Mouse (Mus musculus): ENCODE measurements around the gene Anxa11. TPM values are rescaled to one million over a fixed set of nuclear protein-coding genes. Genes with fewer than 3 reads are reported as not detected.
A peak's percentile ranks its signal among the peaks of the same experiment; 100 is the strongest.
"Not testable (repeated sequence)": the region's sequence is repeated elsewhere in the genome, so short reads cannot be mapped to it uniquely, and the experiment has no call there.

Gene Anxa11
- polyA plus RNA-seq, 1 experiment: 59.2 TPM

GRCm38 (mm10) chr14:25868706-25869105, 26.8 kb downstream of the Anxa11 start:
- no peaks in the 10 kb centered on the region for H3K36me3 ChIP-seq (ENCODE audit: control insufficient read depth, insufficient read depth, low read length)
- no peak overlapping the region for H3K27ac ChIP-seq (ENCODE audit: control insufficient read depth, insufficient read depth, low read depth, low read length)
- TF ChIP-seq CTCF (IDR thresholded peaks at IDR 0.05; ENCODE audit: control insufficient read depth, insufficient read depth, insufficient replicate concordance, low read depth, low read length) (no peak), POLR2A (IDR thresholded peaks at IDR 0.05; ENCODE audit: control insufficient read depth, low read depth, low read length) (no peak)
- H3K27me3 ChIP-seq (ENCODE audit: control insufficient read depth, insufficient read depth, low read length): no peaks in the 10 kb centered on the region
- peak overlapping the region; percentile 60 for H3K4me3 ChIP-seq (ENCODE audit: control insufficient read depth, low read depth, low read length)
- peaks cover 20% of the 10 kb centered on the region for H3K4me1 ChIP-seq (ENCODE audit: control insufficient read depth, insufficient read depth, low read length)

DNA sequence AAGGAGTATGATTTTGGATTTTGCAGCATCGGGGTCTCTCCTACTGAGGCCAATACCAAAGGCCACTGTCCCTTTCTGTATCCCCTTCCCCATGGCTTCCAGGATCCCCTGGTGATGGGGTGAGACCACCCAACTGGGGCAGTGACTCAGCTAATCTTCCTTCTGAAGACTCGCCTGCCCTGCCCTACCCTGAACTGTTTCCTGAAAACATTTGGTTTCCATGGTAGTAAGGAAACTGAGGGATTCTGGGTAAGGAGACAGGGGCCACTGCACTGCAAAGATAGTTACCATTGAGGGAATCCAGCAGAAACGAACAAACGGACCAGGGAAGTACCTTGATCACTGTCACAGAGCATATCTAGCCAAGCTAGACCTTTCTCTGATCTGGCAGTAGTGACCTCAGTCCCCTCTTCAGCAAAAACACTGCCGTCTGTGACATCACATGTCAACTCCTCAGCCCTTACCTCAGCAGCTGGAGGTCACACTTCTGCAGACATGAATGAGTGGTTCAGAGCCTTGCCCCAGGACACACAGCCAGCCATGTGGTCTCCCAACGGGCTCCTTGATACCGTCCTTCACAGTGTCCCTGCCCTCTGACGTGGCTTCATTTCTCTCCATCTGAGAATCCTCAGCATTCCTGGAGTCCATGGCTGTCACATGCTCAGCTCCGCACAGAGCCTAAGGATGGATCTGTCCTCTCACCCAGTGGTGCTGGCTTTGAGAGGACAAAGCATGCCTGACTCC, 27.4 kb downstream of the Anxa11 start:
- no peaks in the 10 kb centered on the region for H3K36me3 ChIP-seq (ENCODE audit: control insufficient read depth, insufficient read depth, low read length)
- H3K4me1 ChIP-seq (ENCODE audit: control insufficient read depth, insufficient read depth, low read length): peaks cover 20% of the 10 kb centered on the region
- no peaks in the 10 kb centered on the region for H3K27me3 ChIP-seq (ENCODE audit: control insufficient read depth, insufficient read depth, low read length)
- peak overlapping the region; percentile 60 for H3K4me3 ChIP-seq (ENCODE audit: control insufficient read depth, low read depth, low read length)
- TF ChIP-seq CTCF (IDR thresholded peaks at IDR 0.05; ENCODE audit: control insufficient read depth, insufficient read depth, insufficient replicate concordance, low read depth, low read length) (no peak), POLR2A (IDR thresholded peaks at IDR 0.05; ENCODE audit: control insufficient read depth, low read depth, low read length) (0 out of 2 replicates have a peak, but pooled peaks have one; percentile 23)
- H3K27ac ChIP-seq (ENCODE audit: control insufficient read depth, insufficient read depth, low read depth, low read length): peak overlapping the region; percentile 67; the same call in 1 of the 2 replicates

DNA sequence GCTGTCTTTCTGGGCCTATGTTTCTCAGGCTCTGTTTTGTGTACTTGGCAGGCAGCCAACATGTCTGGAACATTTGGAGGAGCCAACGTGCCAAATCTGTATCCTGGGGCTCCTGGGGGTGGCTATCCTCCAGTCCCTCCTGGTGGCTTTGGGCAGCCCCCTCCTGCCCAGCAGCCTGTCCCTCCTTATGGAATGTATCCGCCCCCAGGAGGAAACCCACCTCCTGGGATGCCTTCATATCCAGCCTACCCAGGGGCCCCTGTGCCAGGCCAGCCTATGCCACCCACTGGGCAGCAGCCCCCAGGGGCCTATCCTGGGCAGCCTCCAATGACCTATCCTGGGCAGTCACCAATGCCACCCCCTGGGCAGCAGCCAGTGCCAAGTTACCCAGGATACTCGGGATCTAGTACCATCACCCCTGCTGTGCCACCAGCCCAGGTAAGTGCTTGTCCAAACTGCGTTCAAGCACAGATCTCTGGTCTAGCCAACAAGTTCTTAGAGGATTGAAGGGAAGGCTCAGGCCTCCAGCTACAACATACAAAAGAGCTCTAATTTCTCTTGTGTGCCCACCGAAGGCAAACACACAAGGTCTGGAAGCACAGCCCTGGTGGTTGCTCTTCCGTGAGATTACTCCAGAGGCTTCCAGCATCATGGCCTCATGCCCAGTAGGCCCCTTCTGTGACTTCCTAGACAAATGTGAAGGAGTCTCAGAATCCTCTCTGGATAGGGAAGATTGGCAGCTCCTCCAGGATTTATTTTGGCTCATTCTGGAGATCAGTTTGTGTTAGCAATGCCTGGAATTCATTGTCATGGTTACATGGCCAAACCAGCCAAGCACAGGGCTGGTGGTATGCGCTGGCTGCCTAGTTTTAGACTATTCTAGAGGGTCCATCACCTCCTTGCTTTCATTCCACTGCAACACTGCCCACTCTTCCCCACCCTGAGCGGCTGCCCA, 30.8 kb downstream of the Anxa11 start:
- Histone ChIP-seq H3K27me3 (ENCODE audit: control insufficient read depth, insufficient read depth, low read length) (no peaks in the 10 kb centered on the region), H3K4me1 (ENCODE audit: control insufficient read depth, insufficient read depth, low read length) (peaks cover 15% of the 10 kb centered on the region), H3K4me3 (ENCODE audit: control insufficient read depth, low read depth, low read length) (no peak overlapping the region), H3K36me3 (ENCODE audit: control insufficient read depth, insufficient read depth, low read length) (no peaks in the 10 kb centered on the region), H3K27ac (ENCODE audit: control insufficient read depth, insufficient read depth, low read depth, low read length) (no peak overlapping the region)
- TF ChIP-seq CTCF (IDR thresholded peaks at IDR 0.05; ENCODE audit: control insufficient read depth, insufficient read depth, insufficient replicate concordance, low read depth, low read length): no peak
- TF ChIP-seq POLR2A (IDR thresholded peaks at IDR 0.05; ENCODE audit: control insufficient read depth, low read depth, low read length): no peak

DNA sequence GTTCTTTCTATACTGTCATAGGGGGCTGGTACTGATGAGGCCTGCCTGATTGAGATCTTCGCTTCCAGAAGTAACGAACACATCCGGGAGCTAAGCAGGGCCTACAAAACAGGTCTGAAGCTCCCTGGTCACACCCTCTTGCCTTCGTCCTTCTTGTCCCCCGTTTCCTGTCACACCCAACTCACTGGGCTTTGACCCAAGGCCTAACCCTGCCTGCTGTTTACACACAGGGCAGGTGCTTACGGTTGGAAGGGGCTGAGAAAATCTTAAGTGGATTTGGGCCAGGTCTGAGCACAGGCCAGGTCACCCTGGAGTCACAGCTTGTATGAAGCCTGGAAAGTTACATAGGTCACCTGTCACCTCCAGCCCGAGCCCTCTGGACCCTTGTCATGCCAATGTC, 34.7 kb downstream of the Anxa11 start:
- not testable (repeated sequence) for H3K4me1 ChIP-seq (ENCODE audit: control insufficient read depth, insufficient read depth, low read length); H3K4me3 ChIP-seq (ENCODE audit: control insufficient read depth, low read depth, low read length); H3K27ac ChIP-seq (ENCODE audit: control insufficient read depth, insufficient read depth, low read depth, low read length); H3K36me3 ChIP-seq (ENCODE audit: control insufficient read depth, insufficient read depth, low read length); H3K27me3 ChIP-seq (ENCODE audit: control insufficient read depth, insufficient read depth, low read length)

- H3K4me1 ChIP-seq (ENCODE audit: control insufficient read depth, insufficient read depth, low read length); H3K27ac ChIP-seq (ENCODE audit: control insufficient read depth, insufficient read depth, low read depth, low read length); H3K36me3 ChIP-seq (ENCODE audit: control insufficient read depth, insufficient read depth, low read length); H3K27me3 ChIP-seq (ENCODE audit: control insufficient read depth, insufficient read depth, low read length); H3K4me3 ChIP-seq (ENCODE audit: control insufficient read depth, low read depth, low read length): not testable (repeated sequence)
These were observed 39.8 kb downstream of the Anxa11 start for GRCm38 (mm10) chr14:25881769-25882168.

DNA sequence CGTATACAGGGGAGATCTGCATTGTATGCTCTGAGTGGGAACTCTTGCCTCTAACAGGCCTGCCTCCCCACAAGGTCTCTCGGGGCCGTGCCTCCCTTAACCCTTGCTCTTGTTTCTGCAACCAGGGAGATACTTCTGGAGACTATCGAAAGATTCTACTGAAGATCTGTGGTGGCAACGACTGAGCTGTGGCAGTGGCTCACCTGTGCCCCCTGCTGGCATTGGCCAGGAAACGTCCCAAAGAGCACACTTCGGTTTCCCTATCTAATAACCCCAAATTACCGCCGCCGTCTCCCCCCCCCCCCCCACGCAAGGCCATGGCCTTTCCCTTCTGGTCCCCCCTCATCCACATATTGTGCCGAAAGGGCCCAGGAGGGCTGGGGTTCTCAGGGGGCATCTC, 43.9 kb downstream of the Anxa11 start:
- H3K4me3 ChIP-seq (ENCODE audit: control insufficient read depth, low read depth, low read length); H3K27ac ChIP-seq (ENCODE audit: control insufficient read depth, insufficient read depth, low read depth, low read length); H3K4me1 ChIP-seq (ENCODE audit: control insufficient read depth, insufficient read depth, low read length); H3K36me3 ChIP-seq (ENCODE audit: control insufficient read depth, insufficient read depth, low read length); H3K27me3 ChIP-seq (ENCODE audit: control insufficient read depth, insufficient read depth, low read length): not testable (repeated sequence)

GRCm38 (mm10) chr14:25894566-25894965, 52.6 kb downstream of the Anxa11 start:
- not testable (repeated sequence) for H3K27ac ChIP-seq (ENCODE audit: control insufficient read depth, insufficient read depth, low read depth, low read length); H3K36me3 ChIP-seq (ENCODE audit: control insufficient read depth, insufficient read depth, low read length); H3K4me3 ChIP-seq (ENCODE audit: control insufficient read depth, low read depth, low read length); H3K27me3 ChIP-seq (ENCODE audit: control insufficient read depth, insufficient read depth, low read length); H3K4me1 ChIP-seq (ENCODE audit: control insufficient read depth, insufficient read depth, low read length)

- H3K4me3 ChIP-seq (ENCODE audit: control insufficient read depth, low read depth, low read length); H3K27ac ChIP-seq (ENCODE audit: control insufficient read depth, insufficient read depth, low read depth, low read length); H3K27me3 ChIP-seq (ENCODE audit: control insufficient read depth, insufficient read depth, low read length); H3K36me3 ChIP-seq (ENCODE audit: control insufficient read depth, insufficient read depth, low read length); H3K4me1 ChIP-seq (ENCODE audit: control insufficient read depth, insufficient read depth, low read length): not testable (repeated sequence)
These were observed 53.7 kb downstream of the Anxa11 start for GRCm38 (mm10) chr14:25895686-25896085.

GRCm38 (mm10) chr14:25903000-25903399, 61.0 kb downstream of the Anxa11 start, which contains the start of gene Plac9a:
Gene Plac9a (minus strand): TSS chr14:25903100.
- not testable (repeated sequence) for H3K27me3 ChIP-seq (ENCODE audit: control insufficient read depth, insufficient read depth, low read length); H3K4me1 ChIP-seq (ENCODE audit: control insufficient read depth, insufficient read depth, low read length); H3K36me3 ChIP-seq (ENCODE audit: control insufficient read depth, insufficient read depth, low read length); H3K27ac ChIP-seq (ENCODE audit: control insufficient read depth, insufficient read depth, low read depth, low read length); H3K4me3 ChIP-seq (ENCODE audit: control insufficient read depth, low read depth, low read length)

DNA sequence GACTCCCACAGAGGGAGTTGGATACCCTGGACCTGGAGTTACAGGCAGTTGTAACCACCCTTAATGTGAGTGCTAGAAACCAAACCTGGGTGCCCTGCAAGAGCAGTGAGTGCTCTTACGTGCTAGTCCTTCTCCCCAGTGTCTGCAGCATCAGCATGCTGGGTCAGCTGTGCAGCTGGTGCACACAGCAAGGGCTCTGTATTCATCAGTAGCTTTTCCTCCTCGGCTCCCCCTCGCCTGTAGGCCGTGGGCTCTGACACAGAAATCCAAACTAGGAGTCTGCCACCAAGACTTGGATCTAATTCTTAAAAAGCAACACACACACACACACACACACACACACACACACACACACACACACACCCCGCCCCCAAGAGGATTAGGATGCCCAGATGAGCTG, 63.3 kb downstream of the Anxa11 start:
- H3K4me1 ChIP-seq (ENCODE audit: control insufficient read depth, insufficient read depth, low read length); H3K27me3 ChIP-seq (ENCODE audit: control insufficient read depth, insufficient read depth, low read length); H3K27ac ChIP-seq (ENCODE audit: control insufficient read depth, insufficient read depth, low read depth, low read length); H3K36me3 ChIP-seq (ENCODE audit: control insufficient read depth, insufficient read depth, low read length); H3K4me3 ChIP-seq (ENCODE audit: control insufficient read depth, low read depth, low read length): not testable (repeated sequence)

- H3K4me3 ChIP-seq (ENCODE audit: control insufficient read depth, low read depth, low read length); H3K36me3 ChIP-seq (ENCODE audit: control insufficient read depth, insufficient read depth, low read length); H3K27me3 ChIP-seq (ENCODE audit: control insufficient read depth, insufficient read depth, low read length); H3K4me1 ChIP-seq (ENCODE audit: control insufficient read depth, insufficient read depth, low read length); H3K27ac ChIP-seq (ENCODE audit: control insufficient read depth, insufficient read depth, low read depth, low read length): not testable (repeated sequence)
These were observed 65.3 kb downstream of the Anxa11 start for GRCm38 (mm10) chr14:25907272-25907671.

Measured in testis, adult 2 months (tissue).